Mouse (Mus musculus) kidney, embryonic 15.5 days (tissue): ENCODE data around the gene Rps6ka2. TPM values are rescaled to one million over a fixed set of nuclear protein-coding genes. Genes with fewer than 3 reads are reported as not detected.
"Not testable (repeated sequence)": the region's sequence is repeated elsewhere in the genome, so short reads cannot be mapped to it uniquely, and the experiment has no call there.

Source experiments
- ATAC-seq: fragments of 200-750 bp; cut with Nextera tagmentation; replicated peaks from 2 replicates; pipeline ENCODE4 v1.8.0; 2017; ENCODE audit warnings: moderate TSS enrichment; ENCODE audit not compliant: low FRiP score
- H3K27ac ChIP-seq: fragments of 300-500 bp; sonication (generic); 2 replicates; pipeline ENCODE4 v1.5.1; 2015; ENCODE audit warnings: mild to moderate bottlenecking, inconsistent platforms
- H3K27me3 ChIP-seq: fragments of 300-500 bp; sonication (generic); 2 replicates; pipeline ENCODE4 v1.6.1; 2015; ENCODE audit warnings: inconsistent platforms
- H3K36me3 ChIP-seq: fragments of 300-500 bp; sonication (generic); 2 replicates; pipeline ENCODE4 v1.6.1; 2015; ENCODE audit warnings: inconsistent platforms
- H3K4me1 ChIP-seq: fragments of 300-500 bp; sonication (generic); 2 replicates; pipeline ENCODE4 v1.6.1; 2015; ENCODE audit warnings: inconsistent platforms
- H3K4me2 ChIP-seq: fragments of 300-500 bp; sonication (generic); 2 replicates; pipeline ENCODE4 v1.6.1; 2015; ENCODE audit warnings: moderate library complexity, mild to moderate bottlenecking, inconsistent platforms
- H3K4me3 ChIP-seq: fragments of 300-500 bp; sonication (generic); replicated peaks from 2 replicates; pipeline ENCODE4 v1.5.1; 2015; ENCODE audit warnings: mild to moderate bottlenecking, inconsistent platforms
- H3K9ac ChIP-seq: fragments of 300-500 bp; sonication (generic); 2 replicates; pipeline ENCODE4 v1.6.1; 2015; ENCODE audit warnings: mild to moderate bottlenecking, inconsistent platforms
- H3K9me3 ChIP-seq: fragments of 300-500 bp; sonication (generic); replicated peaks from 2 replicates; pipeline ENCODE4 v1.6.1; 2016; ENCODE audit warnings: inconsistent platforms
- WGBS: fragments of 180-500 bp; shearing (Covaris S2); methylation state at CpG from one replicate; pipeline ENCODE4 v1.1.7; 2015; ENCODE audit warnings: mixed read lengths; 5-methylcytosine and 5-hydroxymethylcytosine counted together
- polyA plus RNA-seq: library from polyadenylated mRNA; unstranded; fragments of >200 nt; fragmentation: Nextera tagmentation; extraction: Ambion mirVana; gene quantifications from 2 replicates; pipeline ENCODE4 v1.2.1, GENCODE M21; 2015

Gene Rps6ka2
- polyA plus RNA-seq, 1 experiment from 2014 or later, result 21.5 TPM

DNA sequence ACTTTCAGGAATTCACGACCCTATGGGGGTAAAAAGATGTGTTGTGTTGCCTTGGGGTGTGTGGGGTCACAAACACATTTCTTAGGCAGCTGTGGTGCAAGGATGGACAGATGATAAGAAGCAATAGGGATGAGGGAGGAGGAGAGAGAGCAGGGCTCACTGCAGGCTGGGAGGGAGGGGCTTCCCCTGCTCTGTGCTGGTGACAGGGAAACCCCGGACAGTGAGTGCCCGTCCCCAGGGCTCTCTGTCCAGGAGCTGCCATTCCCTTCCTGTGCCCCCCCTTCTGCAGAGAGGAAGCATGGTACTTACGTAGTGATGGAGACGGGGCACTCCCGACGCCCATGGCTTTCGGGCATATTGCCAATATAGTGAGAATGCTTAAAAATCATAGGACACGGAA lies 167.5 kb downstream of the Rps6ka2 start:
- ATAC-seq, H3K9ac ChIP-seq, H3K9me3 ChIP-seq, H3K4me3 ChIP-seq, H3K27me3 ChIP-seq, H3K27ac ChIP-seq, H3K4me2 ChIP-seq, H3K4me1 ChIP-seq, H3K36me3 ChIP-seq: not testable (repeated sequence)
- WGBS, result 73% methylated on average over 7 of the region's 9 CpGs

DNA sequence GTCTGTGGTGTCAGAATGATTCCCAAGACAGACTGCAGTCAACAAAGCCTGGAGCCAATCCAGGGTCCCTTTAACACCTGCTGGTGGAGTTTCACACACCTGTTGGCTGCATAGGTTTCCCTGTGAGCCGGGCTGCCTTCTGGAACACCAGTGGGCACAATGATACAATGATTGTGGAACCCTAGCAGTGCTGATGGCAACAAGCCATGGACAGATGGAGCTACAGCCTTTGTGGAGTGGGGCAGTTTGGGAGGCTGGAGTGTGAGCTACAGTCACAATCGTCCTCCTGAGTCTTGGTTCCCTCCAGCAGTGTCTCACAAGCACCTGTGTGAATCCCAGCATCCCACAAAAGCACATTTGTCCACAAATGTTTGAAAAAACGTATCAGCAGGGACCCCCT lies 178.8 kb downstream of the Rps6ka2 start:
- not testable (repeated sequence) for H3K27ac ChIP-seq, H3K9me3 ChIP-seq, H3K4me3 ChIP-seq, H3K36me3 ChIP-seq, H3K4me2 ChIP-seq, H3K4me1 ChIP-seq, H3K27me3 ChIP-seq, H3K9ac ChIP-seq, ATAC-seq
- WGBS, result 67% methylated on average over 2 of the region's 3 CpGs

GRCm38 (mm10) chr17:7352596-7352995 lies 182.7 kb downstream of the Rps6ka2 start, which contains the start of gene Ttll2:
Gene Ttll2, minus strand, starts transcription at chr17:7352696.
- ATAC-seq, H3K9me3 ChIP-seq, H3K4me3 ChIP-seq, H3K4me2 ChIP-seq, H3K9ac ChIP-seq, H3K27me3 ChIP-seq, H3K27ac ChIP-seq, H3K4me1 ChIP-seq, H3K36me3 ChIP-seq: not testable (repeated sequence)
- WGBS, result 89% methylated on average over 1 of the region's 1 CpGs

Other genes with a start within 250 kb of the Rps6ka2 start
- gene Rsph3b, start 221.4 kb upstream of the Rps6ka2 start, polyA plus RNA-seq, result 45.5 and 47.8 TPM in 2 replicates
- gene Tagap1, start 209.0 kb upstream of the Rps6ka2 start, polyA plus RNA-seq, result 53.5 and 56.3 TPM in 2 replicates
- gene Rnaset2b, start 199.5 kb upstream of the Rps6ka2 start, polyA plus RNA-seq, result 287 and 291 TPM in 2 replicates
- gene Gm49721, start 191.2 kb upstream of the Rps6ka2 start, polyA plus RNA-seq, result 0.14 and 0.68 TPM in 2 replicates
- gene Gm1604a, start 144.5 kb upstream of the Rps6ka2 start, polyA plus RNA-seq, result 0.32 TPM in 1 of 2 replicates, not detected in the other
- gene Tcp10a, start 154.5 kb downstream of the Rps6ka2 start, polyA plus RNA-seq, result not detected in 2 replicates
- not detected in 2 replicates for gene Ttll2, start 182.6 kb downstream of the Rps6ka2 start, polyA plus RNA-seq
- gene Gm49630, start 201.9 kb downstream of the Rps6ka2 start, polyA plus RNA-seq, result not detected in 2 replicates
- 0.13 TPM in 1 of 2 replicates, not detected in the other for gene Unc93a2, start 215.3 kb downstream of the Rps6ka2 start, polyA plus RNA-seq